Mouse (Mus musculus) ES-Bruce4 (cell line): Measurements from ENCODE around the gene Cfap44.

Experiments
- CTCF ChIP-seq: IDR thresholded peaks from one replicate; pipeline ENCODE4 v1.8.1; 2011; ENCODE audit warnings: low read depth, low read length
- POLR2A ChIP-seq: IDR thresholded peaks from one replicate; pipeline ENCODE4 v1.8.1; 2011; ENCODE audit warnings: low read length; ENCODE audit not compliant: insufficient read depth

DNA sequence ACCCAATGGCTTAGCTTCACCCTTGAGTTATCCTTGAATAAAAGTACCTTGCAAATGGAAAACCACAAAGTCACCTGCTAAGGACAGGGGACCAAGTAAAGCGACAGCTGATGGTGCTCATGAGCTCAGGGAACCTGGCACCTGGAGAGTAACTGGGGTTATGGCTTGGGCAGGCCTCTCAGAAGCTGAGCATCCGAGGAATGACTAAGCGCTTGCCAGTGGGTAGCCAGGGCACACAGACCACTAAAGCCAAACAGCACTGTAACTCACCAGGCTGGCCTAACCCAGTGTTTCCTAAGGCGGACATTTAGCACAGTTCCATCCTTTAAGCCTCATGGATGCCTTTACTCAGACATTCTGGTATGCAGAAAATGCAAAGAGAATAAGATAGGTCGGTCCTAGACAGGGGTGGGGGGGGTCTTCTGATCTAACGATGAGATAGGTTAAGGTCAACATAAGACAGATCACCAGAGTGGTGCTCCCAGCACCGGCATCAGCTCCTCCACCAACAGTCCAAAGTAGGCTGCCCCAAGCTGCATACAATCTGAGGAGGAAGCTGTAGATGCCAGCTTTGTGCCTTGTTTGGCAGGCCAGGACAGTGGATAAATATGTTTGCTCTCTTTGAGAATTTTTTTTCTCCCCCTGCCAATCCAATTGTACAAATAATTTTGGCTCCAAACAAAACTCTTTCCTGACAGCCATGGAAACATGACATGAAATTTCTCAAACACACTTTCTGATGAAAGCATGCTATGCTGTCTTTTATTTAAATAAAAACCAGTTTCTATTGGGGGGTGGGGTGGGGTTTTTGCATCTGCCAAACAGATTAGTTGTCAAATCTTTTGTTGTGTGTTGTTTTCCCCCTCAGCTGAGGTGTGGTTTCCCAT, 115.1 kb downstream of the Cfap44 start:
- TF ChIP-seq POLR2A (no peak), CTCF (no peak)
